Mouse (Mus musculus) left cerebral cortex, adult 8-10 months (tissue): ENCODE measurements around the gene Mtx1. TPM values are rescaled to one million over a fixed set of nuclear protein-coding genes. Genes with fewer than 3 reads are reported as not detected.
"Not testable (repeated sequence)": the region's sequence is repeated elsewhere in the genome, so short reads cannot be mapped to it uniquely, and the experiment has no call there.

Experiments
- DNase-seq, 2 experiments: peaks; one replicate each; pipeline ENCODE4 v3.0.0; 2022; ENCODE audit warnings: low spot score in 2 of 2
- total RNA-seq, 4 experiments: library from RNA; stranded (reverse); gene quantifications; 2 replicates each; pipeline ENCODE4 v1.2.4; 2022

Mtx1 gene
- total RNA-seq, 4 experiments from 2014 or later, result 95.4 to 105 (median 99.8) TPM

- no peak for DNase-seq
These were observed 15.5 kb upstream of the Mtx1 start for GRCm38 (mm10) chr3:89242331-89242895.

- DNase-seq, result no peak
These were observed 11.6 kb upstream of the Mtx1 start for GRCm38 (mm10) chr3:89238494-89238893.

GRCm38 (mm10) chr3:89237682-89238081 lies 10.8 kb upstream of the Mtx1 start:
- DNase-seq, result no peak

- DNase-seq, result no peak
These were observed 9.6 kb upstream of the Mtx1 start for GRCm38 (mm10) chr3:89236516-89236915.

- no peak for DNase-seq
These were observed 6.7 kb upstream of the Mtx1 start for GRCm38 (mm10) chr3:89233562-89234110.

- DNase-seq, result no peak
These were observed 5.7 kb upstream of the Mtx1 start for GRCm38 (mm10) chr3:89232614-89233013.

- DNase-seq, result no peak
These were observed 4.9 kb upstream of the Mtx1 start for GRCm38 (mm10) chr3:89231772-89232275.

- no peak for DNase-seq
These were observed 4.5 kb upstream of the Mtx1 start for GRCm38 (mm10) chr3:89231345-89231744.

- no peak for DNase-seq
These were observed 3.7 kb upstream of the Mtx1 start for GRCm38 (mm10) chr3:89230561-89230960.

- no peak for DNase-seq
These were observed 2.4 kb upstream of the Mtx1 start for GRCm38 (mm10) chr3:89229276-89229675.

GRCm38 (mm10) chr3:89228836-89229235 lies 1.9 kb upstream of the Mtx1 start, which contains the start of gene Muc1:
Gene Muc1, plus strand, starts transcription at chr3:89229057.
- DNase-seq, result no peak

- peak in 1 of 2 experiments; percentile 75 for DNase-seq
These were observed 1.3 kb upstream of the Mtx1 start for GRCm38 (mm10) chr3:89228180-89228549.

- DNase-seq, result peak; percentile 77 to 93
These were observed 655 bp upstream of the Mtx1 start for GRCm38 (mm10) chr3:89227307-89228179.

GRCm38 (mm10) chr3:89226361-89226760 lies 527 bp downstream of the Mtx1 start:
- DNase-seq, result no peak

- DNase-seq, result no peak
These were observed 970 bp downstream of the Mtx1 start for GRCm38 (mm10) chr3:89225918-89226317.

GRCm38 (mm10) chr3:89225321-89225815 lies 1.5 kb downstream of the Mtx1 start:
- DNase-seq, result no peak

- no peak for DNase-seq
These were observed 2.1 kb downstream of the Mtx1 start for GRCm38 (mm10) chr3:89224796-89225195.

- no peak for DNase-seq
These were observed 5.7 kb downstream of the Mtx1 start for GRCm38 (mm10) chr3:89221167-89221566.

GRCm38 (mm10) chr3:89219546-89219945 lies 7.3 kb downstream of the Mtx1 start:
- DNase-seq, result no peak

- DNase-seq, result no peak
These were observed 8.6 kb downstream of the Mtx1 start for GRCm38 (mm10) chr3:89218271-89218670.

GRCm38 (mm10) chr3:89216407-89216806 lies 10.5 kb downstream of the Mtx1 start:
- DNase-seq, result not testable (repeated sequence)

GRCm38 (mm10) chr3:89215853-89216252 lies 11.0 kb downstream of the Mtx1 start:
- peak in 1 of 2 experiments; percentile 78 for DNase-seq
